Mouse (Mus musculus) heart, embryonic 11.5 days (tissue): ENCODE measurements around the gene Mroh8. TPM values are rescaled to one million over a fixed set of nuclear protein-coding genes. Genes with fewer than 3 reads are reported as not detected.

Experiments used
- ATAC-seq: fragments of 200-750 bp; cut with Nextera tagmentation; replicated peaks from 2 replicates; pipeline ENCODE4 v1.8.0; 2017; ENCODE audit warnings: moderate library complexity; ENCODE audit not compliant: insufficient number of reproducible peaks, low FRiP score, low TSS enrichment
- H3K27ac ChIP-seq: fragments of 300-500 bp; sonication (generic); 2 replicates; pipeline ENCODE4 v1.5.1; 2014; ENCODE audit warnings: mild to moderate bottlenecking, low read depth, low read length
- H3K27me3 ChIP-seq: fragments of 300-500 bp; sonication (generic); 2 replicates; pipeline ENCODE4 v1.6.1; 2014; ENCODE audit warnings: mild to moderate bottlenecking, low read length, mixed read lengths; ENCODE audit not compliant: control insufficient read depth, insufficient read depth
- H3K36me3 ChIP-seq: fragments of 300-500 bp; sonication (generic); 2 replicates; pipeline ENCODE4 v1.6.1; 2014; ENCODE audit warnings: mild to moderate bottlenecking, low read length, moderate library complexity, mixed read lengths; ENCODE audit not compliant: control insufficient read depth, insufficient read depth
- H3K4me1 ChIP-seq: fragments of 300-500 bp; sonication (generic); 2 replicates; pipeline ENCODE4 v1.6.1; 2014; ENCODE audit warnings: low read length; ENCODE audit not compliant: control insufficient read depth, insufficient read depth
- H3K4me2 ChIP-seq: fragments of 300-500 bp; sonication (generic); 2 replicates; pipeline ENCODE4 v1.6.1; 2014; ENCODE audit warnings: mild to moderate bottlenecking, moderate library complexity
- H3K4me3 ChIP-seq: fragments of 300-500 bp; sonication (generic); 2 replicates; pipeline ENCODE4 v1.5.1; 2014; ENCODE audit warnings: low read depth, low read length
- H3K9ac ChIP-seq: fragments of 300-500 bp; sonication (generic); 2 replicates; pipeline ENCODE4 v1.6.1; 2014; ENCODE audit warnings: mild to moderate bottlenecking, low read depth, low read length, moderate library complexity
- H3K9me3 ChIP-seq: fragments of 300-500 bp; sonication (generic); replicated peaks from 2 replicates; pipeline ENCODE4 v1.6.1; 2016; ENCODE audit warnings: low read length; ENCODE audit not compliant: control insufficient read depth
- WGBS: fragments of 180-500 bp; shearing (Covaris S2); extraction: QIAGEN DNeasy Blood & Tissue Kit; methylation state at CpG from one replicate; pipeline ENCODE4 v1.1.7; 2014; ENCODE audit not compliant: insufficient replicate concordance; 5-methylcytosine and 5-hydroxymethylcytosine counted together
- polyA plus RNA-seq: library from polyadenylated mRNA; unstranded; fragments of >200 nt; fragmentation: Nextera tagmentation; extraction: Ambion mirVana; gene quantifications from 2 replicates; pipeline ENCODE4 v1.2.1, GENCODE M21; 2014

The Mroh8 gene
- polyA plus RNA-seq, 1 experiment from 2014 or later = 0.21 TPM

GRCm38 (mm10) chr2:157316358-157316933 lies 37.1 kb upstream of the Mroh8 start:
- no peak for ATAC-seq
- Histone ChIP-seq H3K4me3 (no peak overlapping the region), H3K4me1 (no peaks in the 10 kb centered on the region), H3K27ac (no peak overlapping the region), H3K4me2 (no peak overlapping the region), H3K9ac (no peak overlapping the region), H3K9me3 (no peaks in the 10 kb centered on the region), H3K36me3 (peaks cover 38% of the 10 kb centered on the region), H3K27me3 (no peaks in the 10 kb centered on the region)
- WGBS = 88% methylated on average over 14 of the region's 14 CpGs

GRCm38 (mm10) chr2:157315486-157315885 lies 36.1 kb upstream of the Mroh8 start:
- 93% methylated on average over 6 of the region's 6 CpGs for WGBS
- peaks cover 38% of the 10 kb centered on the region for H3K36me3 ChIP-seq
- no peak overlapping the region for H3K27ac ChIP-seq
- no peak for ATAC-seq
- no peak overlapping the region for H3K9ac ChIP-seq
- no peaks in the 10 kb centered on the region for H3K9me3 ChIP-seq
- H3K4me3 ChIP-seq = no peak overlapping the region
- H3K4me1 ChIP-seq = no peaks in the 10 kb centered on the region
- no peak overlapping the region for H3K4me2 ChIP-seq
- no peaks in the 10 kb centered on the region for H3K27me3 ChIP-seq

- Histone ChIP-seq H3K27ac (no peak overlapping the region), H3K9me3 (no peaks in the 10 kb centered on the region), H3K4me1 (no peaks in the 10 kb centered on the region), H3K27me3 (no peaks in the 10 kb centered on the region), H3K36me3 (peaks cover 33% of the 10 kb centered on the region), H3K4me2 (no peak overlapping the region), H3K4me3 (no peak overlapping the region), H3K9ac (no peak overlapping the region)
- WGBS = 85% methylated on average over 7 of the region's 7 CpGs
- no peak for ATAC-seq
Observed at GRCm38 (mm10) chr2:157314310-157314709, 35.0 kb upstream of the Mroh8 start.

- Histone ChIP-seq H3K27ac (no peak overlapping the region), H3K4me1 (no peaks in the 10 kb centered on the region), H3K9me3 (no peaks in the 10 kb centered on the region), H3K4me3 (no peak overlapping the region), H3K9ac (no peak overlapping the region), H3K36me3 (peaks cover 33% of the 10 kb centered on the region), H3K4me2 (no peak overlapping the region), H3K27me3 (no peaks in the 10 kb centered on the region)
- no peak for ATAC-seq
- WGBS = 95% methylated on average over 3 of the region's 3 CpGs
Observed at GRCm38 (mm10) chr2:157313718-157314117, 34.4 kb upstream of the Mroh8 start.

GRCm38 (mm10) chr2:157310963-157311637 lies 31.8 kb upstream of the Mroh8 start:
- 81% methylated on average over 6 of the region's 6 CpGs for WGBS

GRCm38 (mm10) chr2:157309611-157310010 lies 30.3 kb upstream of the Mroh8 start:
- Histone ChIP-seq H3K27me3 (no peaks in the 10 kb centered on the region), H3K27ac (no peak overlapping the region), H3K36me3 (peaks cover 14% of the 10 kb centered on the region), H3K4me3 (no peak overlapping the region), H3K9me3 (no peaks in the 10 kb centered on the region), H3K9ac (no peak overlapping the region), H3K4me1 (no peaks in the 10 kb centered on the region; the same call in 1 of the 2 replicates), H3K4me2 (no peak overlapping the region)
- no peak for ATAC-seq
- 91% methylated on average over 8 of the region's 8 CpGs for WGBS

More at GRCm38 (mm10) chr2:157310963-157311637, 31.8 kb upstream of the Mroh8 start:
- Histone ChIP-seq H3K27me3 (no peaks in the 10 kb centered on the region), H3K4me2 (no peak overlapping the region), H3K9me3 (no peaks in the 10 kb centered on the region), H3K9ac (no peak overlapping the region), H3K4me3 (no peak overlapping the region), H3K27ac (no peak overlapping the region), H3K36me3 (peaks cover 23% of the 10 kb centered on the region), H3K4me1 (no peaks in the 10 kb centered on the region; the same call in 1 of the 2 replicates)
- ATAC-seq = no peak

GRCm38 (mm10) chr2:157308273-157308917 lies 29.0 kb upstream of the Mroh8 start:
- H3K9ac ChIP-seq = no peak overlapping the region
- H3K27ac ChIP-seq = no peak overlapping the region
- H3K36me3 ChIP-seq = peaks cover 15% of the 10 kb centered on the region
- H3K9me3 ChIP-seq = no peaks in the 10 kb centered on the region
- 89% methylated on average over 2 of the region's 2 CpGs for WGBS
- H3K4me3 ChIP-seq = no peak overlapping the region
- H3K4me1 ChIP-seq = no peaks in the 10 kb centered on the region; the same call in 1 of the 2 replicates
- no peak overlapping the region for H3K4me2 ChIP-seq
- ATAC-seq = no peak
- no peaks in the 10 kb centered on the region for H3K27me3 ChIP-seq

GRCm38 (mm10) chr2:157307715-157308265 lies 28.4 kb upstream of the Mroh8 start:
- Histone ChIP-seq H3K9me3 (no peaks in the 10 kb centered on the region), H3K4me2 (no peak overlapping the region), H3K9ac (no peak overlapping the region), H3K36me3 (peaks cover 12% of the 10 kb centered on the region), H3K27ac (no peak overlapping the region), H3K4me3 (no peak overlapping the region), H3K4me1 (no peaks in the 10 kb centered on the region; the same call in 1 of the 2 replicates), H3K27me3 (no peaks in the 10 kb centered on the region)
- WGBS = 83% methylated on average over 4 of the region's 4 CpGs
- ATAC-seq = no peak
